Mouse (Mus musculus) NIH3T3 (cell line): Measurements from ENCODE around the gene Tuba1b.
"Not testable (repeated sequence)": the region's sequence is repeated elsewhere in the genome, so short reads cannot be mapped to it uniquely, and the experiment has no call there.

ENCODE experiments used
- DNase-seq: peaks from one replicate; pipeline ENCODE4 v3.0.0-alpha.2; 2012; ENCODE audit warnings: low read depth

Gene Tuba1b

DNA sequence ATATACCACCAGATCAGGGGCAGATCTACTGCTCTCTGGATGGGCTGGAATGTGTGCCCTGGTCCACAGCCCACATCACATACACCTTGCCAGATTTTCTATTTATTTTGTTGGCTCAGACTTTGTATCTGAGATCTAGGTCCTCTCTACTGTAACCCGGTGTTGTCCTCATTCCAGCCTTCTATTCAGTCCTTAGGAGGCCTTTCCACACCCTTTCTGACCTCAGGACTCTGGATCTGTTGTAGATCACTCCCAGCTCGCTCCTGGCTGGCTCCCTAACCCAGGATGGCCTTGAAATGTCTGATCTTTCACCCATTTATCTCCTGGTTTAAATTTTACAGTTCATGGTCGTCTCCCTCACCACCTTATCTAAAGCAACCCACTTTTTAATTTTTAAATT, 9.7 kb downstream of the Tuba1b start:
- DNase-seq, result no peak

DNA sequence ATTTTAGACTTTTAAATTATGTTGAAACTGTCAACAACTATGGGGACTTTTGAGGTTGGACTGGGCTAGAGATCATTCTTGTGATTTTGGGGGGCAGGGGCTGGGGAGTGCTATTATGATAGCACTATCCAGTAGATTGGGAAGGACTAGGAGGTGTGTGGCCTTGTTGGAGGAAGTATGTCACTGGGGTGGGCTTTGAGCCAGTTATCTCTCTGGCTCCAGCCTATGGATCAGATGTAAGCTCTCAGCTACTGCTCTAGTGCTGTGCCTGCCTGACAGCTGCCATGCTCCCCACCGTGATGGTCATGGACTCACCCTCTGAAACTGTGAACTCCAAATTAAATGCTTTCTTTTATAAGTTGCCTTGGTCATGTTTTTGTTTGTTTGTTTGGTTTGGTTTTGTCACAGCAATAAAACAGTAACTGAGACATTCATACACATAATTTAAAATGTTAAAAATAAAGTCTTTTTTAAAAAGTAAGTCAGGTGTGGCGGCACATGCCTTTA, 11.3 kb downstream of the Tuba1b start:
- DNase-seq, result no peak

DNA sequence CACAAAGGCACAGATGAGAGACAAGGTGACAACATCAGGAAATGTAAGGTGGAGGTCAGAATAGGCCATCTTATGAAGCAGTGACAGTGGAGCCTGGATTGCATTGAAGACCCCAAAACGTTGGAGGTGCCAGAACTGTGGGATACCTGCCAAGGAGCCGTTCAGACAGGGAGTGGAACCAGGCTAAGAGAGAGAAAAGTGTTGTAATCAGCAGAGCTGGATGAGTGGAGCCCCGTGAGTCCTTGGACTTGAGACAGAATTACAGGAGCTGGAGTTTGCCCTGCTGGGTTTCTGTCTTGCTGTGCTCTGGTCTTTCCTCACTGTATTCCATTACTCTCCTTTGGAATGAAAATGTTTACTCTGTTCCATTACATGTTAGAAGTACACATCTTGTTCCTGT, 11.8 kb downstream of the Tuba1b start:
- peak; percentile 23 for DNase-seq

DNA sequence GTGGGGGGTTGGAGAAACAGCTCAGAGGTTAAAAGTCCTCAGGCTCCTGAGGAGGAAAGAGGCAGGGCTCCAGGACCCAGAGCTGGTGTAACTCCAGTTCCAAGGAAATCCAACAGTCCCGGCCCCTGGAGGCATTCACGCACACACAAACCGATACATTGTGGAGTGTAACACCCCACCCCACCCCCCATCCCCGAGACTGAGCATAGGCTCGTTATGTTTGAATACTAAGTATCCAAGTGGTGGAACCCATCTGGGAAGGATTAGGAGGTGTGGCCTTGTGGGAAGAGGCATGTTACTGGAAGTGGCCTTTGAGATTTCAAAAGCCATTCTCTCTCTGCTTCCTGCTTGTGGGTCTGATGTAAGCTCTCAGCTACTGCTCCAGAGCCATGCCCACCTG, 12.9 kb downstream of the Tuba1b start:
- no peak for DNase-seq

DNA sequence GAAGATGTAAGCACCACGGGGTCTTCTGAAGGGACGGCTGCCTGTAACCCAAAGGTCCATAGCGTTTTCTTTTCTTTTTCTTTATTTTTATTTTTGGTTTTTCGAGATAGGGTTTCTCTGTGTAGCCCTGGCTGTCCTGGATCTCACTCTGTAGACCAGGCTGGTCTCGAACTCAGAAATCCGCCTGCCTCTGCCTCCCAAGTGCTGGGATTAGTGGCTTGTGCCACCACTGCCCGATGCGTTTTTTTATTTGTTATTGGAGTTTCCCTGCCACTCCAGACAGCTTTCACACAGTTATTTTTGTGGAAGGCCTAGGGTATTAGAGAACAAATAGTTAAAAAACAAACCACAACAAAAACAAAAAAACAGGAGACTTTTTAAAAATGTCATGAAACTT, 15.9 kb downstream of the Tuba1b start:
- not testable (repeated sequence) for DNase-seq

DNA sequence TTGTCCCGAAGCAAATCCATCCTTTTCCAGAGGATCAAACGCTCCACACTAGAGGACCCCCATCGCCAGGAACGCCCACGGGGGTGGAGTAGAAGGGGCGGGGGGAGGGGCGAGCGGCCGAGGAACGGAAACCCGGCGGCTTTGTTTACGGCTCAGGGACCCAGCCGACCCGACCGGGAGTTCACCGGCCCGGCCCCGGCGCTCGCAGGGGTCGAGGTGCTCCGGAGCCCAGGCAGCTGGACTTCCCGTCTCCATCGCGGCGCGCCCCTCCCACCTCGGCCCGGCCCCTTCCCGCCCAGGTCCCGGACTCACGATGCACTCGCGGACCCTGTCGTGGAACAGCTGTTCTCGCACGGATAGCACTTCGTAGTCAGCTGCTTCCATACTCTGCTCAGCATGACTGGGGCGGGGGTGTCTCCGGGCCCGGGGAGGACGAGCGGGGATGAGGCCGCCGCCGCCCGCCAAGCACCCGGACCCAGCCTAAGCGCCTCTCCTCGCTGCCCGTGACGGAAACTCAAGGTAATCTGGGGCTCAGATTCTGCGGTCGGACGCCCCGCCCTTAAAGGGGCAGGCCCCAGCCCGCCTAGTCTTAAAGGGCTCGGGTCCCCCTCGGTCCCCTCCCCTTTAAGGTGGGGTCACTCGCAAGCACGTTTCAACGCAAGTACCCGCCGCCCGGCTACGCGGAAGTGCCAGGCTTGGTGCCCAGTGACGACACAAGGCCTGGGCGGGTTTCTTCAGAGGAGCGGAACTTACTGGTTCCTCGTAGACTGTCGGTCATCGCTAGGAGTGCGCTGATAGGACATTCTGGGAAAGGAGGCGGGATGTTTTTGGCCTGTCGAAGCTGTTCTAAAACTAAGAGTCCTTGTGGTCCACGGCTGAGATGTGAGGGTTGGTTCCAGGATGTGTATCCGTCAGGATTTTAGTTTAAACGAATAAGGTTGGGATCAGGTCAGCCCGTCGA, 16.5 kb downstream of the Tuba1b start, which contains the start of gene Lmbr1l:
Gene Lmbr1l (minus strand): TSS at position 694 of the 961 bp plus-strand sequence.
- DNase-seq, result peak; percentile 100

DNA sequence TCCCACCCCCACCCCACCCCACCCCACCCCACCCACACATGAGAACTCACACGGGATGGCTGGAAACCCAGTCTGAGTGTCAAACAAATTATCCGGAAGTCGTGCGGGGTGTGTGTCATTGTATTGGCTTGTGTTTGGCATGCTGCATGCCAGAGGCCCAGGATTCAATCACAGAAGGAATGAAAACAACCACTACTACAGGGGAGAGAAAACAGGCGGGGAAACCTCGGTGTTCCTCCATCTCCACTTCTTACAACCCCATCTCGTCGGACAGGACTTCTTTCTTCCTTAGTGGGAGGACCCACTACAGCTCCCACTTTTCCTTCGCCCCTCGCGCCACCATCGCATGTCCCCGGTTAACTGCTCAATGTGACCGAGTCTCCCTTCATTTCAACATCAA, 17.3 kb downstream of the Tuba1b start:
- DNase-seq, result peak; percentile 65

DNA sequence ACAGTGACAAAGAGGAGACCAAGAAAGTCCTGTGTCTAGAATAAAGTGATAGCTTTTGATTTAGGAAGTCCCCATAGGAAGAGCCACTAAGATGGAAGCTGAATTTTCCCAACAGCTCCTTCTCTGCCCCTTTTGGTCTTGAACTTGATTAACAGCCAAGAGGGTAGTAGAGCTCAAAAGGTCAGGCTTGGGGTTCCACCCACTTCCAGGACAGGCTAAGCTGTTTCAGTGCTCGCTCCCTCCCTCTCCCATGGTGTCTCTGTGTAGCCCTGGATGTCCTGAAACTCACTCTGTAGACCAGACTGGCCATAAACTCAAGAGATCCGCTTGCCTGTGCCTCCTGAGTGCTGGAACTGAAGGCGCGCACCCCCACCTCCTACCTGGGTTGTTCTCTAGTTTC, 18.3 kb downstream of the Tuba1b start:
- DNase-seq, result no peak

DNA sequence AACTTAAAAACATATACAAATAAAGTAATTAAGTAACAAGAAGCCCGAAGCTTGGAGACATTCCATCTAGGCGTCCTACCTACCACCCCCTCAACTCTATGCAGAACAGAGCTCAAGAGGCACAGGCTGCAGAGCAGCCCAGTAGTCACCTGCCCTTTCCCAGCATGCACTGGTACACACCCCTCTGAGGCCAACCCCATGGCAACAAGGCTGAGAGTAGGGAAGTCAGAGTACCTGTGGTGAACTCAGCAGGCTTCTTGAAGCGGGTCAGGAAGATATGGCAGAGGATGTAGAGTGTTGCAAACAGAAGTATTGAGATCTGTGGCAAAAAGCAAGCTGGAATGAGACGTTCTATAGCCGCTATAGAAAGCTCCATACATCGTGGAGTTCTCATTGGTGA, 19.5 kb downstream of the Tuba1b start:
- no peak for DNase-seq

DNA sequence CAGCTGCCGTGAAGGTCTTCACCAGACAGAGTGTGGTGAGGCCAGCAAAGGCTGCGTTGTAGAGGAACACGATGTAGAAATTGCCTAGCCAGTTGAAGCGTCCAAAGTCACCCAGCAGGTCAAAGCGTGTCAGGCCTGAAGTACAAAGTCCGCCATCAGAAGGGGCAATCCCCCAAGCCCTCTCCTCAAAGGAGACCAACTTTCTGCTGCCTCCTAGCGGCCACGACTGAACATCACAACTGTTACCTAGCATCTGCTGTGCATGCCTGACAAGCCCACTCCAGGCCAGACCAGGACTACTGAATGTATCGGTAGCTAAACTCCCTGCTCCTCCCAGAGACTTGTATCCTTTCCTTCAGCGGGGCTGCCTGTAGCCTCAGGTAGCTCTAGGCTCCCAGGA, 29.7 kb downstream of the Tuba1b start:
- peak; percentile 62 for DNase-seq

DNA sequence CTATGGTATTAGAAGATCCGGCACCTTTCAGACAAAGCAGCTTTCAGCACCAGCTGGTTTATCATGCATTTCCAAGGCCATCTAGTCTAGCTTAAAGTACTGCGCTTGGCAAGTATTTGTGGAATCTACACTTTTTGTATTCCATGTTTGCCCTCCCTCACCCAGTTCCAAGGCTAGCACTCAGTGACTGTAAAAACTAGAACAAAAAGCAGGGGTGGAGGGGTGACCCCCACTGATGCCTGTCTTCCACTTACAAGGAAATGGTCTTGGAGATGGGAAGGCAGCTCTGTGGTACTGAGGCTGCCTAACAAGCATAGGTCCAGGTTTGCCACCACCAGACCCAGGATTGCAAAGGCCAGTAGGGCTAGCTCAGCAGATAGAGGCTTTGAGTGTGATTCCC, 31.8 kb downstream of the Tuba1b start:
- no peak for DNase-seq

DNA sequence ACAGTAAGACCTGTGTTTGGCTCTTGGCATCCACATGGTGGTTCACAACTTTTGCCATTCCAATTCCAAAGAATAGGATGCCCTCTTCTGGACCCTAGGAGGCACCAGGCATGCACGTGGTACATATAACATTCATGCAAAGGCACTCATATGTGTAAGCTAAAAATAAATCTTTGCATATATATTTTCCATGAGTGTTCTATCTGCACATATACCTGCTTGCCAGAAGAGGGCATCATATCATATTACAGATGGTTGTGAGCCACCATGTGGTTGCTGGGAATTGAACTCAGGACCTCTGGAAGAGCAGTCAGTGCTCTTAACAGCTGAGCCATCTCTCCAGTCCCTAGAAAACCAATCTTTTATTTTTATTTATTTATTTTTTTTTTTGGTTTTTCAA, 32.8 kb downstream of the Tuba1b start:
- DNase-seq, result no peak

DNA sequence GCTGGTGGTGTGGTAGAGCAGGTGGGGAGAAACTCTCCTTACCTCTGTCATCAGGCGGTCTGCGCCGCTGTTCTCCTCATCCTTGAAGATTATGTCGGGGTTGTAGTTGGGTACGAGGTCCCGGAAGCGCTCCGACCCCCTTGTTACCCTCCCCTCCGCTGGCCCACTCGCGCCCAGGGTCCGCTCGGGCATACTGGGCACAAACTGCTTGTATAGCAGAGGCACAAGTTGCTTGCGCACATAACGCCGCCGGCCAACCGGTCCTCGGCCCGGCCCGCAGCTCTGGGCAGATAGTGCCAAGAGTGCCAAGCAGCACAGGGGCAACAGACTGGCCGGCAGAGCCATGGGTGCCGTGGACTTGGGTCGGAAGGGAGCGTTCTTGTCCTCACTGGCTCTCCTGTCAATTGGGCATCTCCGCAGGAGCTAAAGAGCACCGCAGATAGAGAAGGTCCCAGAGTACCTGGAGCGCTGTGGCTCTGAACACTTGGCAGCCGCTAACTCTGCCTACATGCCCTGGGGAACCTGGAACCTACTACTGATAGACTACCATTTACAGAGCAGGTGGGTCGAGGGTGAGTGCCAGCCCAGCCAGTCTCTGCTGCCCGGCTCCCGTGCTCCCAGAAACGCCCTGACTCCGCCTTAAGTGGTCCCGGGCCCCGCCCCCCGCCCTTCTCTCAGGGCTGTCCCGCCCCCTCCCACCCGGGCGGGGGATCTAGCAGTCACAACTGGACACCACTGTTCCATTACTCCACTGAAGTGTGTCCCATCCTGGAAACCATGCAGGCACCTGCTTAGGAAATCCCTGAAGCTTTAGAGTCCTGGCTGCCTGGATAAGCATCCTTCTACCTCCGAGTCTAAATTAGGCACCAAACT, 36.2 kb downstream of the Tuba1b start, which contains the start of gene Dhh:
Gene Dhh (minus strand): TSS at position 613 of the 873 bp plus-strand sequence.
- DNase-seq, result no peak

DNA sequence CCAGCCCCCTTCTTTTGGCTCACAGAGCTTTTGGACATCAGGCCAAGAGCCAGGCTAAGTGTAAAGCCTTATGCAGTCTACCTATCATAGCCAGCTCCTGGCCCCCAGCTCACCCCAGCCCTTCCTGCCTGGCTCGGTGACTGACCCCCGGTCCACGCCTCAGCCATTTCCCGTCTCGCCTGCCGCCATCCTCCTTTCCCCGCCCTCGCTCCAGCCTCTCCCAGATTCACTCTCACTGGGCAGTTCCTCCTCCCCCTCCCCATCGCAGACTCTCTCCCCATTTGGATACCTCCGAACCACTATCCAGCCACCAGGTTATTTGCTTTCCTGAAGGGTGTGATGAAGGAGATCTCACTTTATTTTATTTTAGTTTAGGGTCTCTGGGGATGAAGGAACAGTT, 36.9 kb downstream of the Tuba1b start:
- no peak for DNase-seq

DNA sequence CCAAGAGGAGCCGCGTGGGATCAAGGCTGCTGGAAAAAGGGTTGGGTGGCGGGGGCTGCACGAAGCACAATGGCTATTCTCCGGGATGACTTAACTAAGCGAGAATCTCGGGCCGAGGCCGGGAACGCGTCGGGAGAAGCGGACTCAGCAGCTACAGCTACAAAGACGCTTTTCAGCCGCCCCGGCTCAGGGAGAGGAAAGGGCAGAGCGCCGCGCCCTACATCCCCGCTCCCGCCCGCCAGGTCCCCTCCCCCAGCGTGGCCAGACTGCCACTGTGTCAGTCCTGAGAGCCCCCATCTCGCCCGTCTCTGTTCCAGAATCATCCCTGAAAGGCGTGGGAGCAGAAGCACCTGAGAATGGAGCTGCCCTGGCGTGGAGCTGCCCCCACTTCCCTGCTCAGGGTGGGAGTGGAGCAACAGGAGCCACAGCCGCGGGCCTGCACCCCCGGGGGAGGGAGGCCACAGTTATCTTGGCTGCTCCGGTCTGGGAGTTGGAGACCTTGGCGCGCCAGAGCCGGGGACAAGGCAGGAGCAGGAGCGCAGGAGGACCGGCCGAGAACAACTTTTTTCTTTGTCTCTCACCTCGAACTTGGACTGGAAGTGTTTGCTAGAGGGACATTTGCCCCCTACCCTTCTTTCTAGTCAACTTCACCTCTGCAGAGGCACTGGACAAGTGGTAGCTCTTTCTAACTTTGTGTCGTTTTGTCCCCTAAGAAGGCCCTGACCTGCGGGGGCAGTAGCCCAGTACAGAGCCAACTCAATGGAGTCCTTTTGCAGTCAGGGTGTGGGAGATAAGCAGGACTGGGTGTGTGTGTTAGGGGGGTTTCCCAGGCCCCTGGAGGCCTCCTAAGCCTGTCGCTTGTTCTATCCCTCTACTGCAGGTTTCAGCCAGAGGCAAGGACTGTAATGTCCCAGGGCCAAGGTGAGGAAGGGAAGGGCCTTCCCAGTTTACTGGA, 38.5 kb downstream of the Tuba1b start:
- DNase-seq, result peak; percentile 54

DNA sequence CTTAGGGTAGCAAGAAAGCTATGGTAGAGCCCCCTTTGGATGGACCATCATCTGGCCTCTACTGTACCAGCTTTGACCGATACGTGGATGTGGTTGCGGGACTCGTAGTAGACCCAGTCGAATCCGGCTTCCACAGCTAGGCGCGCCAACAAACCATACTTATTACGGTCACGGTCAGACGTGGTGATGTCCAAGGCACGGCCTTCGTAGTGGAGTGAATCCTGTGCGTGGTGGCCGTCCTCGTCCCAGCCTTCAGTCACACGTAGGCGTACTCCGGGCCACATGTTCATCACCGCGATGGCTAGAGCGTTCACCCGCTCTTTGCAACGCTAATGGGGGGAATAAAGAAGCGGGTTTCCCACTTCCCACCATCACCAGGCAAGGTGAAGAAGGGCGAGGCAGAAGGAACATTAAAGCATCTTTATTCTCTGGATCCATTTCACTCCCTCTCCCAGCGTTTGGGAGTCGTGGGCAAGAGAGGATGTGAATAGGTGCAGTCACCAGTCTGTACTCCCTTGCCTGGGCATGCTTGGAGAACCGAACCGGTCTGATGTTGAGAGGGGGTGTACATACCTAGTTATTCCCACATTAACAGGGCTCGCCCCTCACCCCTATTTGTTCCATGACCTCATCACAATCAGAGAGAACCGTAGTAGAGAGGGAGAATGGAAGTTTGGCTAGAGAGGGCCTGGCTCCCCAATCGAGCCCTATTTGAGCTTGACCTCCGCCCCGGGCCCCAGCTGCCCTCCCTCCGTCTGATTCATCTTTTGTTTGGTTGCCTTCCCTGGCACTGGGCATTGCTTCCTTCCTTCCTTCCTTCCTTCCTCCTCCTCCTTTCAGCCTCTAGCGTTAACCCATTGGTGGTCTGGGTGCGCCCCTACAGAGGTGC, 39.4 kb downstream of the Tuba1b start:
- no peak for DNase-seq

DNA sequence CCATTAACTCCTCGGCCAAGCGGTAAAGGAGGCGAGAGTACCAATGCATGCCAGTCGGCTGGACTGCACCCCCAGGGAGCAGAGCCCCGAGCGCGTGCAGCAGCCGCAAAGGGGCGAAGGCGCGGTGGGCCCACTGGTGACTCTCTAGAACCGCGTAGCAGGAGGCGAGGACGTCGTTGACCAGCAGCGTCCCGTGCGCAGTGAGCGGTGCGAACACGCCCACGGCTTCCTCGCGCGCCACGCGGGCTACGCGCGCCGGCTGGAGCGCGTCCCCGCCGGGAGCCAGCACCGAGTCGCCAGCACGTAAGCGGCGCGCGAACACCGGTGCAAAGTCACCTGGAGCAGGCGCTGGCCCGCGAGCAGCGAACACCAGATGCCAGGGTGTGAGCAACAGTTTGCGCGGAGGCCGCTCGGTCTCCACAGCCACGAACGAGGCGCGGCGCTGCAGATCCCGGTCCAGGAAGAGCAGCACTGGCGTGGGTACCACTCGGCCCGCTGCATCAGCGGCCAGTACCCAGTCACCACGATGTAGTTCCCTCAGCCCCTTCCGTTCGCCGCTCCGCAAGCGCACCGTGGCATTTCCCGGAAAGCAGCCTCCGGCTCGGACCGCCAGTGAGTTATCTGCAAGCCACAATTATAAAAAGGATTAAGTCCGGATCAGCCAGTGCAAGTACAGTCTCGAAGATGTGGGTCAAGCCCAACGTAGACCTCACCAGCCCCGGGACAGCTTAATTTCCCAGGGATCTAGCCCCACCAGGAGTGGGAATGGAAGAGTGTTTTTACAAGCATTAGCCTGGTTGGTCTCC, 40.2 kb downstream of the Tuba1b start, which contains the start of gene Rhebl1:
Gene Rhebl1 (minus strand): TSS at position 601 of the 806 bp plus-strand sequence.
- DNase-seq, result no peak

DNA sequence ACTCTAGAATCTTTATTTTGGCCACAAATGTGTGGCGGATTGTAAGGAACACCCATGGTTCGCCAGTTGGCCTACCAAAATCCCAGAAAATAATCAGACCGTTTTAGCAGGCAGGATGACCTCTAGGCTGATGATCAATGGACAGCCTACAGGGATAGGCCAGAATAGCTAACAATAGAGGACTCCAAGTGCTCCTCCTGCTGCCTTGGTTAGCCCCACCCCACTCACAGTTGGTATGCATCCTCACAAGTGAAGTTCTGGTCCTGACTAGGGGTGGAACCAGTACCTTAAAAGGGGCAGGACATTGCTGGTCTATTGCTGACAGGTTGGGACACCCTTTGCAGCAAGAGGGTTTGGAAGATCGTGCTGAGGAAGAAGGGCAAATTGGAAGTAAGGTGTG, 41.3 kb downstream of the Tuba1b start:
- no peak for DNase-seq

DNA sequence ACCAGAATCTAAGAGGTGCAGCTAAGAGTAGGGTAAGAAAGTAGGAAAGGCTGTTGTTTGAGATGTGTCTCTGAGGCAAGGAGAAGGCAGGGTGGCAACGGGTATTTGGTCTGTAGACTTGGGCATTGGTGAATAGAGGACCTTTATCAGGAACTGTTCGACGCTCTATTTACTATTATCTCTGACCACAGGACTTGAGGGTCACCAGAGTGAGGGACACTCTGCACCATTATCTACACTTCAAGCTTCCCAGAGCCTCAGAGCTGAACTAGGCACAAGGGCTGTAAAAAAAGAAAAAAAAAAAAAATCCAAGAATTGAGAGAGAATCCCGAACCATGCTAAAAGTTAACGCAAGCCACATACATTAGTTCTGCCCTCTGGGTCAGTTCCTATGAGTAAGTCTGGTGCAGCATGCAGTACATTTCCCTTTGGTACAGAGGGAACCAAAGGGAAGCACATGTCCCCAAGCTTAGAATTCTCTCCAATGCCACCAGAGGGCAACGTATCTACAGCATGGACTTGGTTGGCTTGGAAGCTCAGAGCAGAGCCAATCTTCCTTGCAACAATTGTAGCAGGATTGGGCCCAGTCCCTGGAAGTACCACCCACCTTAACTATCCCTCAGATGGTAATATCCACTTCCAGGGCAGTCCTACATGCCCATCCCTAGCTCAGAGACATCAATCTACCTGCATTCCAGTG, 42.3 kb downstream of the Tuba1b start:
- peak; percentile 86 for DNase-seq
